Mouse (Mus musculus) stomach, embryonic 14.5 days (tissue): ENCODE measurements around the gene Zfp1. TPM values are rescaled to one million over a fixed set of nuclear protein-coding genes. Genes with fewer than 3 reads are reported as not detected.

Experiments used
- ATAC-seq: fragments of 200-750 bp; cut with Nextera tagmentation; 2 replicates; pipeline ENCODE4 v1.8.0; 2017; ENCODE audit warnings: low read depth, moderate TSS enrichment; ENCODE audit not compliant: insufficient number of reproducible peaks, insufficient read depth, low FRiP score
- H3K27ac ChIP-seq: fragments of 300-500 bp; sonication (generic); 2 replicates; pipeline ENCODE4 v1.5.1; 2014; ENCODE audit warnings: mild to moderate bottlenecking, low read length, moderate library complexity, mixed read lengths
- H3K27me3 ChIP-seq: fragments of 300-500 bp; sonication (generic); 2 replicates; pipeline ENCODE4 v1.6.1; 2014; ENCODE audit warnings: low read length, control low read depth, mixed read lengths; ENCODE audit not compliant: control insufficient read depth, insufficient read depth
- H3K36me3 ChIP-seq: fragments of 300-500 bp; sonication (generic); 2 replicates; pipeline ENCODE4 v1.6.1; 2014; ENCODE audit warnings: mild to moderate bottlenecking, control low read depth, low read length, moderate library complexity, mixed read lengths; ENCODE audit not compliant: control insufficient read depth, insufficient read depth
- H3K4me1 ChIP-seq: fragments of 300-500 bp; sonication (generic); 2 replicates; pipeline ENCODE4 v1.6.1; 2014; ENCODE audit warnings: low read length, control low read depth, mixed read lengths; ENCODE audit not compliant: control insufficient read depth, insufficient read depth
- H3K4me2 ChIP-seq: fragments of 300-500 bp; sonication (generic); replicated peaks from 2 replicates; pipeline ENCODE4 v1.6.1; 2014; ENCODE audit warnings: low read depth, low read length, control low read depth
- H3K4me3 ChIP-seq: fragments of 300-500 bp; sonication (generic); 2 replicates; pipeline ENCODE4 v1.5.1; 2014; ENCODE audit warnings: low read depth, low read length, control low read depth
- H3K9ac ChIP-seq: fragments of 300-500 bp; sonication (generic); replicated peaks from 2 replicates; pipeline ENCODE4 v1.6.1; 2014; ENCODE audit warnings: low read depth, mild to moderate bottlenecking, control low read depth, low read length, moderate library complexity, mixed read lengths
- H3K9me3 ChIP-seq: fragments of 300-500 bp; sonication (generic); 2 replicates; pipeline ENCODE4 v1.6.1; 2016; ENCODE audit warnings: low read depth, low read length, control low read depth; ENCODE audit not compliant: control insufficient read depth
- WGBS: fragments of 180-500 bp; shearing (Covaris S2); extraction: QIAGEN DNeasy Blood & Tissue Kit; methylation state at CpG from one replicate; pipeline ENCODE4 v1.1.7; 2014; 5-methylcytosine and 5-hydroxymethylcytosine counted together
- polyA plus RNA-seq: library from polyadenylated mRNA; unstranded; fragments of >200 nt; fragmentation: Nextera tagmentation; extraction: Ambion mirVana; gene quantifications from 2 replicates; pipeline ENCODE4 v1.2.1, GENCODE M21; 2014

Zfp1 gene
- polyA plus RNA-seq, 1 experiment from 2014 or later, result 26.3 TPM

DNA sequence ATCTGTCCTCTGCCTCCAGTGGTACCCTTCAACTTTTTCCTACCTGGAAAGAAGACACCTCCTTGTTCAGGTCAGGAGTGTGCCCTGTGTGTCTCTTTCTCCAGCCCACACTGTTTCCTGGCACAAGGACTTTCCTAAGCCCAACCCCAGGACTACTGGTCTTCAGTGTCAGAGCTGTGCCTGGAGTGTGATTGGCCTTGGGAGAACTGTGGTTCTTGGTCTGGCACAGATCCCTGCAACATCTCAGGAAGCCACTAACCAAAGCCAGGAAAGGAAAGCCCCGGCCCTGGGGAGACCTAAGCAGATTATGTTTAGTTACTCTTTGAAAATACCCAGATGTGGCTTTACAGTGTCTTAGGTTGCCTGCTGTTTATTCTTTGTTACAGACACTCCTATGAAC, 23.3 kb upstream of the Zfp1 start:
- Histone ChIP-seq H3K9ac (no peak overlapping the region), H3K4me2 (no peak overlapping the region), H3K36me3 (peaks cover 11% of the 10 kb centered on the region; the same call in 1 of the 2 replicates), H3K9me3 (no peaks in the 10 kb centered on the region), H3K27me3 (no peaks in the 10 kb centered on the region), H3K27ac (no peak overlapping the region), H3K4me3 (no peak overlapping the region), H3K4me1 (0 out of 2 replicates have a peak, but pooled peaks cover 3% of the 10 kb centered on the region)
- WGBS, result 79% methylated on average over 1 of the region's 1 CpGs
- no peak for ATAC-seq

DNA sequence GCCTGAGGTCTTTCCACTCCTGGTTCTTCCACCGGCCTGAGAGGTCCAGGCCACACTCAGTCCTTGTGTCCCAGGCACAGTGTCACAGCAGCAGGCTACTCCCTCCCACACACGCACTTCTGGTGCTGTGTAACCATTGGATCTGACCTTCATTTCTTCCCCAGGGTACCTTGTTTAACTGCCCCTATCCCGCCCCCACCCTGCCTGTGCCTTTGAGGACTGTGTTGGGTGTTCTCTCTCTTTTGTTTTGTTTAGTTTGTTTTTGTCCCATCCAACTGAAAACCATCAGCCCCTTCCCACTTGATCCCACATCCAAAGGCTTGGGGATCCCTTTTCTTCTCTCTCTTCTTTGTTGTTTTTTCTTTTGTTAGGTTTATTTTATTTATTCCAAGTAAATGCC, 21.1 kb upstream of the Zfp1 start:
- 92% methylated on average over 3 of the region's 3 CpGs for WGBS
- Histone ChIP-seq H3K4me3 (no peak overlapping the region), H3K36me3 (peaks cover 11% of the 10 kb centered on the region; the same call in 1 of the 2 replicates), H3K27ac (no peak overlapping the region), H3K4me1 (no peaks in the 10 kb centered on the region), H3K4me2 (no peak overlapping the region), H3K27me3 (no peaks in the 10 kb centered on the region), H3K9me3 (no peaks in the 10 kb centered on the region), H3K9ac (no peak overlapping the region)
- ATAC-seq, result no peak

DNA sequence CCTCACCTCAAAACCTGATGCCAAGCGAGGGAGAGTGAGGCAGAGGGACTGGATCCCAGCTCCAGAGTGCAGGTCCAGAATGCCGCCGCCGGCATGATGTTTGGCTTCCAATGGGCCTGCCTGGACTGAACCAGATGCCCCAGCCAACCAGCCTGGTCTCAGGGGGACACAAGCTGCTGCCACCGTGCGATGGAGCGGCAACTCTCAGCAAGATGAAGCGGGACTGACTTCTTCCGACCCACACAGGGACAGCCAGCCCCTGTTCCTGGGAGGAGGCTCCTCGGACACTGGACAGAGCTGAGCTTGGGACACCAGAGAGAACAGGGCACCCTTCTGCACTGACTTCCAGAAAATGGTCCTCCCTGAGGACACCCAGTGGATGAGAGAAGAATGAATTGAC, 20.6 kb upstream of the Zfp1 start:
- 88% methylated on average over 10 of the region's 10 CpGs for WGBS
- Histone ChIP-seq H3K27me3 (no peaks in the 10 kb centered on the region), H3K27ac (no peak overlapping the region), H3K9me3 (no peaks in the 10 kb centered on the region), H3K36me3 (peaks cover 11% of the 10 kb centered on the region; the same call in 1 of the 2 replicates), H3K4me2 (no peak overlapping the region), H3K9ac (no peak overlapping the region), H3K4me1 (no peaks in the 10 kb centered on the region), H3K4me3 (no peak overlapping the region)
- no peak for ATAC-seq

DNA sequence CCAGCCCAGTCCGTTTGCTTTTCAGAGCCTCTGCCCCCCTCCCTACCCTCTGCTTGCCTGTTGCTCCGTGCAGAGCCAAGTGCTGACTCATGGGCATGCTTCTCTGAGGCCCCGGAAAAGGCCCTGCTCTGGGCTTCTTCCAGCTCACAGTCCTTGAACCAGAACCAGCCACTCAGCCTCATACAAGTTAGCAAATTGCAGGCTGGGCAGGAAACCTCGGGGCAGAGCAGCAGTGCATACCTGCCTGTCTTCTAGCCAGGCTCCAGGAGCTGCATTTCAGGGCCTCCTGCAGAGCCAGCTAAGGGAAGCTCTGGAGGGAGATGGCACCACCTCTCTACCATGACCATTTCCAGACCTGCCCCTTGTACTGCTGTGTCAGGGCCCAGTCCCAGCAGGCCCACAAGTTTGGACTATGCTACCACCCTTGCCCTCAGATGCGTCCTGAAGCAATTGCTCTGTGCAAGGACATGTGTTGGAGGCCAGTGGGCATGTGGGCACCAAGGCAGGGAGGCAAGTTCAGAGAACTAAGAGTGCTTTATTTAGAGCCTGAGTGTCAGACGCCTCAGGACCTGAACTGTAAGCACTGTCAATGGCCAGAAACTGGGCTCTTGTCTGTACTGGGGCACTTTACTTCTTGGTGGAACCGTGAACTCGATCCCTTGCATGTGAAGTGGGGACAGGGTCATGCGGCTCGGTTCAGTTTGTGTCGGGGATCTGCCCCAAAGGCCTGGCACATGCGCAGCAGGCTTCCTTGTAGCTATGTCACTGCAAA, 18.9 kb upstream of the Zfp1 start:
- ATAC-seq, result no peak; the same call in 1 of the 2 replicates
- Histone ChIP-seq H3K9ac (no peak overlapping the region), H3K27me3 (no peaks in the 10 kb centered on the region), H3K4me2 (no peak overlapping the region), H3K4me3 (no peak overlapping the region), H3K36me3 (peaks cover 11% of the 10 kb centered on the region; the same call in 1 of the 2 replicates), H3K9me3 (no peaks in the 10 kb centered on the region), H3K4me1 (no peaks in the 10 kb centered on the region), H3K27ac (no peak overlapping the region)
- 80% methylated on average over 12 of the region's 12 CpGs for WGBS

DNA sequence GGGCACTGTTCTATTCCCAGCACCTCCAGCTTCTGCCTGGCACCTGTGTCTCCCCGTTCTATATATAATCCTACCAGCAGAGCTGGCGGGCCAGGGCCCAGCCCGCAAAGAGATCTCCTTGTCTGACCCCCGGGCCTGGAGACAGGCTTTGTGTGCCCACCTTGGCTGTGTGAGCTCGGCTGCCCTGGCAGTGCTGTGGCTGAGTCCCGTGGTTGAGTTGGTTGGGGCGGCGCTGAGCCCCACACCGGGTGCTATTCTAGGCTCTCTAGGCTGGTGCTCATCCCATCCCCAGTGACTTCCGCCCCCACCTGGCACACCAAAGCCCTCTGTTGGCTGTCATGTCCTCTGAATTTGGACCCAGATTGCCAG, 18.4 kb upstream of the Zfp1 start:
- Histone ChIP-seq H3K36me3 (peaks cover 11% of the 10 kb centered on the region; the same call in 1 of the 2 replicates), H3K4me2 (no peak overlapping the region), H3K4me3 (no peak overlapping the region), H3K4me1 (no peaks in the 10 kb centered on the region), H3K27me3 (no peaks in the 10 kb centered on the region), H3K27ac (no peak overlapping the region), H3K9ac (no peak overlapping the region), H3K9me3 (no peaks in the 10 kb centered on the region)
- 93% methylated on average over 10 of the region's 10 CpGs for WGBS
- ATAC-seq, result no peak

DNA sequence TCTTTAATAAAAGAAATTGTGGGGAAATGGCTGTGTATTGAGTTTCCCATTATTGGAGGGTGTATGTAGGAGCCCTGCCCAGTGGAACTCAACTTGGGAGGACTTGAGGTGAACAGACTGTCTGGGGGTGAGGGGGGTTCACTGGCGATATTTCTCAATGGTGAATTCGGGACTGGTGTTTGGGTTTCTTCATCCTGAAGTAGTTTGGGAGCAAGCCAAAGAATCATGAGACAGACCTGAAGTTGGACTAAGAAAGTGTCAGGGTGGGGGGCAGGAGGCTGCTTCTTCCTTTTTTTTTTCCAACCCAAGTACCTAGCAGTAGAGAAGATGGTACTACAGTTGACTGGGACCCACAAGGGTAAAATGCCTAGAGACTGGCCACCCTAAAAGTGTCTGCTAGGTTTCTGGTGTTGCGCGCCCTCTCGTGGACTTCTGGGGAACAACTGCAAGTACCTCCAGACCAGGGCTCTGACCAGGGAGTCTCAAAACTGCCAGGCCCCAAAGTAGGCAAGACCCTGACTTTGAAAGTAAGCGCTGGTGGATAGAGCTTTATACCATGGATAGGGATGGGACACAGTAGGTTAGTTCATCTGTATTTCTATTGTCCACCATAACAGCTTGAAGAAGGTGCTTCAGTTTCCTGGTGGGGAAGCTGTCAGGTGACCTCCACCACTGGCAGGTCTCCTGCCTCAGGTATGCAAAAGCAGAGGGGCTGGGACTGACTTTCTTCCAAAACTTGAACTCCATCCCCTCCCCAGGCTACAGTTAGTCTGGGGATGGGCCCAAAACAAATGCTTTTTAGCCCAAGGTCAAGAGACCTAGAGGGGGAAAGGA, 17.3 kb upstream of the Zfp1 start:
- 32% methylated on average over 6 of the region's 6 CpGs for WGBS
- Histone ChIP-seq H3K36me3 (peaks cover 11% of the 10 kb centered on the region; the same call in 1 of the 2 replicates), H3K4me3 (no peak overlapping the region), H3K9me3 (no peaks in the 10 kb centered on the region), H3K27me3 (no peaks in the 10 kb centered on the region), H3K9ac (no peak overlapping the region), H3K4me2 (no peak overlapping the region), H3K27ac (no peak overlapping the region), H3K4me1 (no peaks in the 10 kb centered on the region)
- no peak for ATAC-seq

DNA sequence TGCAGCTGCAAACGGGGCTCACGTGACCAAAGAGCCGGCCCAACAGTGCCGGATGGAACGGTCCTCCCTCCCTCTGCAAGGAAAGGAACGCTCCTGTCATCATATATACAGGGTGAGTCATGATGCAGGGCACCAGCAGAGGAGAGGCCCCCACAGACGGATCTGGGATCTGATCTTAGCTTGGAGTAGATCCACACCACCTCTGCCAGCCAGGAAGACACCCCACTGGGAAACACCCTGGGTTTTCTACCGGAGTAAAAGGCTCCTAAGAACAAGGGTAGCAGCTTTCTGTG, 16.7 kb upstream of the Zfp1 start:
- H3K9ac ChIP-seq, result no peak overlapping the region
- peaks cover 11% of the 10 kb centered on the region; the same call in 1 of the 2 replicates for H3K36me3 ChIP-seq
- 59% methylated on average over 8 of the region's 8 CpGs for WGBS
- no peak for ATAC-seq
- no peaks in the 10 kb centered on the region for H3K9me3 ChIP-seq
- H3K27me3 ChIP-seq, result no peaks in the 10 kb centered on the region
- H3K4me3 ChIP-seq, result no peak overlapping the region
- H3K4me2 ChIP-seq, result no peak overlapping the region
- H3K27ac ChIP-seq, result no peak overlapping the region
- H3K4me1 ChIP-seq, result no peaks in the 10 kb centered on the region

DNA sequence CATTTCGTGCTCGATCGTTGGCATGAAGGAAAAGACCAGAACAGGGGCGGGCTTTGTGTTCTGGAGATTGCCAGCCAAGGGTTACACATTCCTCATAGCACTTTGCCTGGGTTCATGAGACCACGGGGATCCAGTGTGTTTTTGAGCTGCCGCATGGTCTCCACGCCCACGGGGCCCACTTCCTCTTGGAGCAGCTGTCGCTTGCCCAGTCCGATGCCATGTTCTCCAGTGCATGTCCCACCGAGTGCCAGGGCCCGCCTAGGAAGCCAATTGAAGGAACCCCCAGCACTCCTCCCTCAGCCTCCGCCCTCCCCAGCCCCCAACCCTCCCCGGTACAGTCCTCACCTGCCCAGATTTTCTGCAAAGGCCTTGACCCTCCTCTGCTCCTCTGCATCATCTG, 16.3 kb upstream of the Zfp1 start:
- Histone ChIP-seq H3K4me2 (no peak overlapping the region), H3K27me3 (no peaks in the 10 kb centered on the region), H3K4me1 (no peaks in the 10 kb centered on the region), H3K4me3 (no peak overlapping the region), H3K36me3 (peaks cover 7% of the 10 kb centered on the region; the same call in 1 of the 2 replicates), H3K9me3 (no peaks in the 10 kb centered on the region), H3K9ac (no peak overlapping the region), H3K27ac (no peak overlapping the region)
- no peak for ATAC-seq
- 91% methylated on average over 14 of the region's 14 CpGs for WGBS
